Mouse (Mus musculus) adrenal gland, postnatal 36 days (tissue): ENCODE results near the gene Pla2g2c. TPM values are rescaled to one million over a fixed set of nuclear protein-coding genes. Genes with fewer than 3 reads are reported as not detected.

Experiments used
- total RNA-seq, 2 experiments: library from RNA; stranded (reverse); gene quantifications; 2 replicates each; pipeline ENCODE4 v1.2.3; 2021

The Pla2g2c gene
- total RNA-seq, 2 experiments from 2014 or later, result 0.20 to 0.43 TPM

Other genes with a start within 250 kb of the Pla2g2c start
- gene Vwa5b1, start 88.9 kb upstream of the Pla2g2c start, total RNA-seq, result not detected
- under 1 TPM; 0.76 to 0.79 TPM for gene Ubxn10, start 12.4 kb downstream of the Pla2g2c start, total RNA-seq
- 10 to 100 TPM; 19.8 to 31.3 TPM for gene Pla2g2f, start 32.8 kb downstream of the Pla2g2c start, total RNA-seq
- gene Pla2g2d, start 50.9 kb downstream of the Pla2g2c start, total RNA-seq, result 1 to 10 TPM; 2.1 to 2.5 TPM
- 10 to 100 TPM; 12.6 to 15.4 TPM for gene Pla2g5, start 138.7 kb downstream of the Pla2g2c start, total RNA-seq
- not detected for gene Gm13030, start 149.2 kb downstream of the Pla2g2c start, total RNA-seq
- 1 to 10 TPM; 3.3 to 4.0 TPM for gene Pla2g2e, start 153.2 kb downstream of the Pla2g2c start, total RNA-seq
- 10 to 100 TPM; 10.2 to 14.4 TPM for gene Otud3, start 189.2 kb downstream of the Pla2g2c start, total RNA-seq
- not detected for gene Rnf186, start 242.3 kb downstream of the Pla2g2c start, total RNA-seq
- gene Tmco4, start 248.1 kb downstream of the Pla2g2c start, total RNA-seq, result 10 to 100 TPM; 11.3 to 18.1 TPM